Mouse (Mus musculus): ENCODE measurements around the gene Stbd1.

Gene Stbd1

GRCm38 (mm10) chr5:92640861-92641260 is 38.0 kb downstream of the Stbd1 start:
- no peak for DNase-seq (ENCODE audit: low spot score)

All from ovary, postnatal 14 days (tissue).